19 mouse cellular contexts compared by ENCODE assay signal in genomic region chr5:75336454-75336853, GRCm38 (mm10).
DNase-seq lines count a peak whose midpoint lies in the region; ATAC-seq and TF ChIP-seq lines count a peak whose summit lies in the region.
"Had no signal": no experiment of that assay in that cellular context is flagged by ENCODE, and none has a peak within 500 bp of the region (broad histone marks: within the 10 kb centered on the region; RNA-seq: fewer than 3 reads in every experiment).

No protein-coding gene starts in this region.

- no peak overlapping the region for H3K4me2 ChIP-seq in forebrain, postnatal 0 days (ENCODE audit: low read depth)
- H3K4me2 ChIP-seq in forebrain, embryonic 13.5 days: no peak overlapping the region
- H3K4me2 ChIP-seq in heart, embryonic 12.5 days: no peak overlapping the region
- H3K4me2 ChIP-seq: heart, embryonic 13.5 days; limb, embryonic 15.5 days; lung, embryonic 15.5 days had no signal

- H3K36me3 ChIP-seq in forebrain, postnatal 0 days (ENCODE audit: insufficient read depth): no peaks in the 10 kb centered on the region
- no peaks in the 10 kb centered on the region for H3K36me3 ChIP-seq in forebrain, embryonic 13.5 days (ENCODE audit: poor library complexity, severe bottlenecking)
- no peaks in the 10 kb centered on the region for H3K36me3 ChIP-seq in heart, embryonic 12.5 days
- H3K36me3 ChIP-seq: G1E; heart, embryonic 13.5 days; limb, embryonic 15.5 days; lung, embryonic 15.5 days had no signal

- no peak overlapping the region for H3K27ac ChIP-seq in forebrain, postnatal 0 days (ENCODE audit: low read depth, low read length)
- H3K27ac ChIP-seq in forebrain, embryonic 13.5 days: no peak overlapping the region
- no peak overlapping the region for H3K27ac ChIP-seq in heart, embryonic 12.5 days (ENCODE audit: poor library complexity, severe bottlenecking)
- H3K27ac ChIP-seq: heart, embryonic 13.5 days; limb, embryonic 15.5 days; lung, embryonic 15.5 days had no signal

- ATAC-seq in forebrain, postnatal 0 days: 0 out of 2 replicates have a peak, but pooled peaks have one; percentile 32
- ATAC-seq in forebrain, embryonic 13.5 days: no peak
- no peak for ATAC-seq in heart, embryonic 12.5 days (ENCODE audit: insufficient number of reproducible peaks, low FRiP score)

- TF ChIP-seq CTCF in forebrain, postnatal 0 days (IDR thresholded peaks at IDR 0.05; ENCODE audit: low read depth): no peak

- no peaks in the 10 kb centered on the region for H3K4me1 ChIP-seq in forebrain, postnatal 0 days (ENCODE audit: insufficient read depth)
- H3K4me1 ChIP-seq in forebrain, embryonic 13.5 days: peaks cover 6% of the 10 kb centered on the region; the same call in 1 of the 2 replicates
- no peaks in the 10 kb centered on the region for H3K4me1 ChIP-seq in heart, embryonic 12.5 days (replicated peaks)
- H3K4me1 ChIP-seq: heart, embryonic 13.5 days; limb, embryonic 15.5 days; lung, embryonic 15.5 days had no signal

- no peak overlapping the region for H3K9ac ChIP-seq in forebrain, postnatal 0 days
- no peak overlapping the region for H3K9ac ChIP-seq in forebrain, embryonic 13.5 days
- no peak overlapping the region for H3K9ac ChIP-seq in heart, embryonic 12.5 days
- H3K9ac ChIP-seq: heart, embryonic 13.5 days; limb, embryonic 15.5 days; lung, embryonic 15.5 days had no signal

- DNase-seq in forebrain, postnatal 0 days: peak; percentile 29
- peak; percentile 12 for DNase-seq in layer of hippocampus, adult 11-12 months (ENCODE audit: low spot score)
- DNase-seq in layer of hippocampus, adult 9-10 months (ENCODE audit: low spot score): no peak
- DNase-seq in right cerebral cortex, adult 18-20 months: peak; percentile 3
- DNase-seq in right cerebral cortex, postnatal 36 days (ENCODE audit: low spot score in 2 of 2): no peak
- DNase-seq in thymus, postnatal 25 days: no peak
- DNase-seq: adrenal gland, postnatal 36 days; cerebellum, adult 11 months; gastrocnemius, postnatal 25 days; thymus, adult 2 months had no signal

- no peak overlapping the region for H3K4me3 ChIP-seq in forebrain, postnatal 0 days (ENCODE audit: low read depth, low read length)
- no peak overlapping the region for H3K4me3 ChIP-seq in forebrain, embryonic 13.5 days
- no peak overlapping the region for H3K4me3 ChIP-seq in heart, embryonic 12.5 days
- H3K4me3 ChIP-seq: erythroblast, embryonic 14.5 days; heart, embryonic 13.5 days; limb, embryonic 15.5 days; lung, embryonic 15.5 days; megakaryocyte, embryonic 14.5 days; myocyte had no signal

- H3K27me3 ChIP-seq in forebrain, postnatal 0 days (ENCODE audit: insufficient read depth, low read length): no peaks in the 10 kb centered on the region
- H3K27me3 ChIP-seq in forebrain, embryonic 13.5 days: peaks cover 24% of the 10 kb centered on the region
- H3K27me3 ChIP-seq in heart, embryonic 12.5 days (replicated peaks): no peaks in the 10 kb centered on the region
- H3K27me3 ChIP-seq: heart, embryonic 13.5 days; limb, embryonic 15.5 days; lung, embryonic 15.5 days had no signal

- no peaks in the 10 kb centered on the region for H3K9me3 ChIP-seq in forebrain, postnatal 0 days (ENCODE audit: low read length)
- no peaks in the 10 kb centered on the region for H3K9me3 ChIP-seq in forebrain, embryonic 13.5 days (replicated peaks)
- H3K9me3 ChIP-seq in heart, embryonic 12.5 days (replicated peaks): no peaks in the 10 kb centered on the region
- H3K9me3 ChIP-seq: G1E; heart, embryonic 13.5 days; limb, embryonic 15.5 days; lung, embryonic 15.5 days had no signal

- WGBS in forebrain, postnatal 0 days: 36% methylated on average over 11 of the region's 11 CpGs
- WGBS in forebrain, embryonic 13.5 days: 62% methylated on average over 11 of the region's 11 CpGs
- 82% methylated on average over 11 of the region's 11 CpGs for WGBS in heart, embryonic 12.5 days

Comparison
In these comparisons a context has a peak if more than half of its experiments do, and no peak if none do; other contexts are left out.
1. DNase-seq: peak in forebrain, postnatal 0 days (single experiment), layer of hippocampus, adult 11-12 months (single experiment) and right cerebral cortex, adult 18-20 months (single experiment); none in layer of hippocampus, adult 9-10 months (single experiment), right cerebral cortex, postnatal 36 days (0 of 2) and thymus, postnatal 25 days (single experiment).